Mouse (Mus musculus) kidney, embryonic 16.5 days (tissue): ENCODE data around the gene Slc9a7. TPM values are rescaled to one million over a fixed set of nuclear protein-coding genes. Genes with fewer than 3 reads are reported as not detected.

Experiments used
- ATAC-seq: fragments of 200-750 bp; cut with Nextera tagmentation; 2 replicates; pipeline ENCODE4 v1.8.0; 2017; ENCODE audit warnings: moderate TSS enrichment; ENCODE audit not compliant: low FRiP score, low TSS enrichment
- H3K27ac ChIP-seq: fragments of 300-500 bp; sonication (generic); 2 replicates; pipeline ENCODE4 v1.5.1; 2014; ENCODE audit warnings: low read length
- H3K27me3 ChIP-seq: fragments of 300-500 bp; sonication (generic); 2 replicates; pipeline ENCODE4 v1.6.1; 2014; ENCODE audit warnings: low read length, control low read depth, mixed read lengths; ENCODE audit not compliant: insufficient read depth
- H3K36me3 ChIP-seq: fragments of 300-500 bp; sonication (generic); 2 replicates; pipeline ENCODE4 v1.6.1; 2014; ENCODE audit warnings: low read length, control low read depth, mixed read lengths; ENCODE audit not compliant: insufficient read depth
- H3K4me1 ChIP-seq: fragments of 300-500 bp; sonication (generic); 2 replicates; pipeline ENCODE4 v1.6.1; 2014; ENCODE audit warnings: low read length, control low read depth, mixed read lengths; ENCODE audit not compliant: insufficient read depth
- H3K4me2 ChIP-seq: fragments of 300-500 bp; sonication (generic); replicated peaks from 2 replicates; pipeline ENCODE4 v1.6.1; 2014; ENCODE audit warnings: low read depth, low read length
- H3K4me3 ChIP-seq: fragments of 300-500 bp; sonication (generic); 2 replicates; pipeline ENCODE4 v1.5.1; 2014; ENCODE audit warnings: mild to moderate bottlenecking, low read length
- H3K9ac ChIP-seq: fragments of 300-500 bp; sonication (generic); replicated peaks from 2 replicates; pipeline ENCODE4 v1.6.1; 2014; ENCODE audit warnings: low read length
- H3K9me3 ChIP-seq: fragments of 300-500 bp; sonication (generic); 2 replicates; pipeline ENCODE4 v1.6.1; 2016; ENCODE audit warnings: low read length, control low read depth
- WGBS: fragments of 180-500 bp; shearing (Covaris S2); extraction: QIAGEN DNeasy Blood & Tissue Kit; methylation state at CpG from one replicate; pipeline ENCODE4 v1.1.7; 2014; 5-methylcytosine and 5-hydroxymethylcytosine counted together
- polyA plus RNA-seq: library from polyadenylated mRNA; unstranded; fragments of >200 nt; fragmentation: Nextera tagmentation; extraction: Ambion mirVana; gene quantifications from 2 replicates; pipeline ENCODE4 v1.2.1, GENCODE M21; 2015

Gene Slc9a7
- polyA plus RNA-seq, 1 experiment from 2014 or later: 1.5 TPM

DNA sequence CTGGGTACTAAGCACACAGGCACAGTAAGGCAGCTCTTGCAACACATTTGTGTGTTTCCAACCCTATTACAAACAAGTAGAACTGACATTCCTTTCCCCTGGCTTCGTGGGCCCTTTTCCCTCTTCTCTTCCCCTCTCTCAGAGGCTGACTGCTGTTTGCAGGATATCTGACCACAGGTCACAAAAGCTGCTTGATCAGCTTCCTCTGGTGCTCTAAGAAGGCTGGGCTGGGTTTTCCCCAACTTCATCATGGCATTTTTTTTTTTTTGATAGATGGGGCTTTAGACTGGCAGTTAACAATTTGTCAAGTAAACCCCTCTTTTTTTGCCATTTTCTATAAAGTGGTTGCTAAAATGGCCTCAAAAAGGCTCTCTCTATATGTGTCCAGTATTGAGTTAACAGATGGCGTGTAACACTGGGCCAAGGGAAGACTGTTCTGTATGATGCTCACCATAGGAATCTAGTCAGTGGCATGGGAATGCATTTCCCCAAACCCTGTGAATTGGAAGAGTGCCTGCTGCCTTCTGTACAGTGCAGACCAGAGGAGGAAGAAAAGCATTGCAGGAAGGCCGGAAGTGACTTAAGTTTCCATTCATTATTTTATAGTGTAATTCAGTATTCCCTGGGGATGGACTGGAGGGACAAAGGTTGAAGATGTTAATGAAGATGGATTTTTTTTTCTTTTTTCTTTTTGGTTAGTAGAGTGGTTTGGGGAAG lies 229.7 kb downstream of the Slc9a7 start:
- no peak overlapping the region for H3K9ac ChIP-seq
- 56% methylated on average over 3 of the region's 3 CpGs for WGBS
- no peaks in the 10 kb centered on the region for H3K36me3 ChIP-seq
- no peak overlapping the region for H3K27ac ChIP-seq
- H3K9me3 ChIP-seq: no peaks in the 10 kb centered on the region
- no peak overlapping the region for H3K4me3 ChIP-seq
- 0 out of 2 replicates have a peak, but pooled peaks cover 5% of the 10 kb centered on the region for H3K4me1 ChIP-seq
- H3K4me2 ChIP-seq: 0 out of 2 replicates have a peak overlapping the region, but pooled peaks have one; percentile 70
- ATAC-seq: no peak
- H3K27me3 ChIP-seq: 0 out of 2 replicates have a peak, but pooled peaks cover 4% of the 10 kb centered on the region

DNA sequence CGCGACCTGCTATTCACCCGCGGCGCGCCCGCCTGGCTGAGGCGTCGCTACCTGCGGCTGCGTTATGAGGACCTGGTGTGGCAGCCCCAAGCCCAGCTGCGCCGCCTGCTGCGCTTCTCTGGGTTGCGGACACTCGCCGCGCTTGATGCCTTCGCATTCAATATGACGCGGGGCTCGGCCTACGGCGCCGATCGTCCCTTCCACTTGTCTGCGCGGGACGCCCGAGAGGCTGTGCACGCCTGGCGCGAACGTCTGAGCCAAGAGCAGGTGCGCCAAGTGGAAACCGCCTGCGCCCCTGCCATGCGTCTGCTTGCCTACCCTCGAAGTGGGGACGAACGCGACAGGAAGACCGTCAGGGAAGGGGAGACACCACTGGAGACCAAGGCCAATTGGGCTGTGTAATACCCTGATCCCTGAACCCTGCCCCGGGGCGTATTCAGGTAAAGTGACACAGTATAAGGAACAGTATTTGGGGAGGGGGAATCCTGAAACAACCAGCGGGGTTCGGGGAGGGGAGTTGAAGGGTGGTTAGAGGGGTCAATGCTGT lies 230.8 kb downstream of the Slc9a7 start:
- Histone ChIP-seq H3K4me2 (peak overlapping the region; percentile 70), H3K4me3 (peak overlapping the region; percentile 49), H3K4me1 (0 out of 2 replicates have a peak, but pooled peaks cover 5% of the 10 kb centered on the region), H3K9ac (no peak overlapping the region), H3K9me3 (no peaks in the 10 kb centered on the region), H3K27me3 (0 out of 2 replicates have a peak, but pooled peaks cover 4% of the 10 kb centered on the region), H3K36me3 (no peaks in the 10 kb centered on the region), H3K27ac (no peak overlapping the region)
- ATAC-seq: peak; percentile 17; the same call in 1 of the 2 replicates
- 21% methylated on average over 47 of the region's 47 CpGs for whole genome bisulfite sequencing

DNA sequence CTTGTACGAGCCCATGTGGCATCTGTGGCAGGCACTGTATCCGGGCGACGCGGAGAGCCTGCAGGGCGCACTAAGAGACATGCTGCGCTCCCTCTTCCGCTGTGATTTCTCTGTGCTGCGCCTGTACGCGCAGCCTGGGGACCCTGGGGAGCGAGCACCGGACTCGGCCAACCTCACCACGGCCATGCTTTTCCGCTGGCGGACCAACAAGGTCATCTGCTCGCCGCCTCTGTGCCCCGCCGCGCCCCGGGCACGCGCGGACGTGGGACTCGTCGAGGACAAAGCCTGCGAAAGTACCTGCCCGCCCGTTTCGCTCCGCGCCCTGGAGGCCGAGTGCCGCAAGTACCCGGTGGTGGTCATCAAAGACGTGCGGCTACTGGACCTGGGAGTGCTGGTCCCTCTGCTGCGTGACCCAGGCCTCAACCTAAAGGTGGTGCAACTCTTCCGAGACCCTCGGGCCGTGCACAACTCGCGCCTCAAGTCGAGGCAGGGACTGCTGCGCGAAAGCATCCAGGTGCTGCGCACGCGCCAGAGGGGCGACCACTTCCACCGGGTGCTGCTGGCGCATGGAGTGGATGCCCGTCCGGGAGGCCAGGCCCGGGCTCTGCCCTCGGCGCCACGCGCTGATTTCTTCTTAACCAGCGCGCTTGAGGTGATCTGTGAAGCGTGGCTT lies 231.4 kb downstream of the Slc9a7 start:
- ATAC-seq: peak; percentile 46
- Histone ChIP-seq H3K9me3 (no peaks in the 10 kb centered on the region), H3K9ac (peak overlapping the region; percentile 56)

DNA sequence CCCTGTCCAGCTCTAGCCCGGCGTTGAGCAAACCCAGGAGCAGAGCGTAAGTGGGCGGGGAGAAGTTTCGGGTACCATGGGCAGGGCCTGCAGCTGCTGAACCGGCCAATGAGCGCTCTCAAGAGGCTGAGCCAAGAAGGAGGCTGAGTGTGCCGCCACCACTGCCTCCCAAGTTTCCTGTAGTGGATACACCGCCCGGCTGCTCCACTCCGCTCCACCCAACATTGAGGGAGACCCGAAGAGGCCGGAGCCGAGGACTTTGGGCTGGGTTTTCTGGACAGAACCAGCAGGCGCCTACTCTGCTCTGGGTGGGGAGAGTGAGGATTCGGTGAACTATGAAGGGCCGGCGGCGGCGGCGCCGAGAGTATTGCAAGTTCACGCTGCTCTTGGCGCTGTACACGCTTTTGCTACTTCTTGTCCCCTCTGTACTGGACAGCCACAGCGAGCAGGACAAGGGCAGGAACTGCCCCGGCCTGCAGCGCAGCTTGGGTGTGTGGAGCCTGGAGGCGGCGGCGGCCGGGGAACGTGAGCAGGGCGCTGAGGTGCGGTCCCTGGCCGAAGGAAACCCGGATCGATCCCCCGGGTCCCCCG lies 232.1 kb downstream of the Slc9a7 start, which contains the start of gene Chst7:
TSS of gene Chst7 (plus strand) at position 180 of the 591 bp plus-strand sequence.
- 0 out of 2 replicates have a peak, but pooled peaks cover 4% of the 10 kb centered on the region for H3K27me3 ChIP-seq
- no peaks in the 10 kb centered on the region for H3K36me3 ChIP-seq
- peak within 1 kb of the TSS; percentile 49 for H3K4me3 ChIP-seq
- ATAC-seq: peak; percentile 97
- H3K9ac ChIP-seq: peak within 1 kb of the TSS; percentile 56
- H3K27ac ChIP-seq: no peak within 1 kb of the TSS
- peak within 1 kb of the TSS; percentile 70 for H3K4me2 ChIP-seq
- WGBS: 21% methylated on average over 38 of the region's 40 CpGs
- H3K4me1 ChIP-seq: 0 out of 2 replicates have a peak, but pooled peaks cover 5% of the 10 kb centered on the region
- H3K9me3 ChIP-seq: no peaks in the 10 kb centered on the region

More for the DNA sequence above, 231.4 kb downstream of the Slc9a7 start:
- peak overlapping the region; percentile 49 for H3K4me3 ChIP-seq
- H3K27me3 ChIP-seq: 0 out of 2 replicates have a peak, but pooled peaks cover 4% of the 10 kb centered on the region
- 22% methylated on average over 64 of the region's 65 CpGs for WGBS
- peak overlapping the region; percentile 70 for H3K4me2 ChIP-seq
- H3K36me3 ChIP-seq: no peaks in the 10 kb centered on the region
- H3K27ac ChIP-seq: no peak overlapping the region
- H3K4me1 ChIP-seq: 0 out of 2 replicates have a peak, but pooled peaks cover 5% of the 10 kb centered on the region

Other genes with a start within 250 kb of the Slc9a7 start
- 4.2 TPM in 2 replicates for gene Chst7, start 232.2 kb downstream of the Slc9a7 start, polyA plus RNA-seq
- 19.4 and 21.4 TPM in 2 replicates for gene Rp2, start 72.7 kb upstream of the Slc9a7 start, polyA plus RNA-seq
- 12.5 and 13.5 TPM in 2 replicates for gene Jade3, start 133.9 kb upstream of the Slc9a7 start, polyA plus RNA-seq